Mouse (Mus musculus): ENCODE results near the gene Tgfbr2.
A peak's percentile ranks its signal among the peaks of the same experiment; 100 is the strongest.

The Tgfbr2 gene

GRCm38 (mm10) chr9:116160067-116160466 is 15.1 kb downstream of the Tgfbr2 start:
- no peak for DNase-seq (ENCODE audit: low read depth, low spot score)

- DNase-seq (ENCODE audit: low read depth, low spot score) = no peak
Observed at GRCm38 (mm10) chr9:116156501-116156900, 18.7 kb downstream of the Tgfbr2 start.

DNA sequence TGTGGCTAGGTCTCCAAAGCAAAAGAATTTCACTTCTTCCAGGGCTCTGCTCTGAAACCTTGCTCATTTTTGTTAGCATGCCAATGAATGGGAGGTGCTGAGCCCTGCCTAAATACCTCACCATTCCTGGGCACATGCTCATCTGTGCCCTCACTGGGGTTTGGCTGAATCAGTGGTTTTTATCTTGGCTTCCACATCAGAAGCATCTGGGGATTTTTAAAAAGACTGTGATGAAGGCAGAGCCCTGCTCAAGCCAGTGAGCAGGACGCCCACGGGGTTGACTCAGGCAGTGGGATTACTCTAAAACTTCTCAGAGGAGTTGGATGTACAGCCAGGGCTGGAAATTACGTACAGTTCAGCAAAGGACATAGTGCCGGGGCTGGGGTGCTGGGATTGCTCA is 22.3 kb downstream of the Tgfbr2 start:
- no peak for DNase-seq (ENCODE audit: low read depth, low spot score)

DNA sequence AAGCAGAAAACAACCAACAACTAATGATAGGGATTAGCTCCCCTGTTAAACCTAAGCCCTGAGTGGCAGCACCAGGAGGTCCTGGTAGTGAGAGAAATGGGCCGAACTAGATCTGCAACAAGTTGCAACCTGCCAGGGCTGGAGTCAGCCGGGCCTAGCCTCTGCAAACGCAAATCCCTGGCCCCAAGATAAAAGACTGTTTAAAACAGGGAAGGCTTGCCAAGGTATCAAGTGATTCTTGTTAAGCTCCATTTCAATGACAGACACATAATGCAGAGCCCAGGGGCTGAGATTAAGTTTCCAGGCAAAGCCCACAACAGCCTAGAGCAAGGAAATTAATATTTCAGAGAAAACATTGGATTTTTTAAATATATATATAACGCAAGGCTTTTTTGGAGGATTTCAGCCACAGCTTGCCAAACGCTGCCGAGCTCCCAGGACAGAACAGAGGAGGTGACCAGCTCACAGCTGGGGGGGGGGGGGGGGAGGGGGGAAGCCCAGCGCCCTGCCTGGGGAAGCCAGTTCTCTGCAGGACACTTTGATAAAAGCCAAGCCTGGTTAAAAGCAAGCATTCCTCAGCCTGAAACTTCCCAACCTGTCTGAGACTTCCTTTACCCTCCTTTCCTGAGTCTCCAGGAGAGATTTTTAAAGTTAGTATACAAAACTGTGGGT is 24.3 kb downstream of the Tgfbr2 start:
- DNase-seq (ENCODE audit: low read depth, low spot score) = no peak

- no peak for DNase-seq (ENCODE audit: low read depth, low spot score)
Observed at GRCm38 (mm10) chr9:116148809-116149208, 26.4 kb downstream of the Tgfbr2 start.

DNA sequence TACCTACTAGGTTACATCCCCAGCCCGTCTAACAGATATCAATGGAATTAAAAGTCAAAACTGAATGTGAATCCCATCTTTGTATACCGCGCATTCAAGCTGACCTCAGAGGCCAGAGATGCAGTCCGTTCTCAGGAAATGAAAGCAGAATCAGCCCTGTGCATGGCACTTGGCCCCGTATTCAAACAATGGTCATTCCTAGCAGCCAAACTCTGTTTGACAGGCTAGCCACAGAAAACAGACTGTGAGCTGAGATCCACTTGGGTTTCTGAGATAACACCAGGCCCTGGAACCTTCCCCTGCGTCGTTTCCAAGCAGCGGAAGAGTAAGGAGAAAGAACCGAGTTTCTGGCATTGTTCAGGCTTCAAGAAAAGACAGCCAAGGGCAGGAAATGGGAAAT is 28.9 kb downstream of the Tgfbr2 start:
- DNase-seq (ENCODE audit: low read depth, low spot score) = no peak

DNA sequence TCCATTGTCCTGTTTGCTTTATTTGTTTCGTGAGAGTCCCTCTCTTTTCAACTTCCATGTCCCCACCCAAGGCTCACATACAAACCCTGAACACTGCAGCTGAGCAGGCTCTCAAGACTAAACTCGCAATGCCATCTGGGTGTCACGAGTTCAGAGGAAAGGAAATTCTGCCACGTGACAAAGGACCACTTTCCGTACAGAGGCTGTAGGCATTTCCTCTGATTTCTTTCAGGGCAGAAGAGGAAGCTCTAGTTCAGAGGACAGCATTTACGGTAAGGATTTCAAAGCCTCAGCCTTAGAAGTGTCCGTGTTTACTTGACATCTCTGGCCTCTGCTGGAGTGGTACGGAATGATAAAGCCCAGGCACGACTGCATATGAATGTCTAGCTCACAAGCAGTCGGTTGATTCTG is 29.9 kb downstream of the Tgfbr2 start:
- DNase-seq (ENCODE audit: low read depth, low spot score) = peak; percentile 58

DNA sequence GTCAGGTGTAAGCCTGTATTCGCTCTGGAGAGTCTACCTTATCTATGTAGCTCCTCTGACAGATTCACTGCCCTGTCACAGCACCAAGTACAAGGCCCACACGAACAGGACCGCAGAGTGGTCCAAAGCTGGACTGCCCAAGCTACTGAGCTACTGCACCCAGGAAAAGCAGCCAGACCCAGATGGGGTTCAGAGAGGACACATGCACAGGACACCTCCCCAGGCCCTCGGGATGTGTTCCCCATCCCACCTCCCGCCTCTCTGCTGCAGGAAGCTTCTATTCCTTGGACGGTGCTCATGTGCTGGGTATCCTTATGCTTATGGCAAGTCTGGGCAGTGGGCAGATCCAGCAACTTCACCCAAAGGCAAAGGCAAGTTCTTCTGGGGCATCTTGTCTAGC is 34.7 kb downstream of the Tgfbr2 start:
- DNase-seq (ENCODE audit: low read depth, low spot score) = no peak

GRCm38 (mm10) chr9:116139549-116139948 is 35.6 kb downstream of the Tgfbr2 start:
- no peak for DNase-seq (ENCODE audit: low read depth, low spot score)

DNA sequence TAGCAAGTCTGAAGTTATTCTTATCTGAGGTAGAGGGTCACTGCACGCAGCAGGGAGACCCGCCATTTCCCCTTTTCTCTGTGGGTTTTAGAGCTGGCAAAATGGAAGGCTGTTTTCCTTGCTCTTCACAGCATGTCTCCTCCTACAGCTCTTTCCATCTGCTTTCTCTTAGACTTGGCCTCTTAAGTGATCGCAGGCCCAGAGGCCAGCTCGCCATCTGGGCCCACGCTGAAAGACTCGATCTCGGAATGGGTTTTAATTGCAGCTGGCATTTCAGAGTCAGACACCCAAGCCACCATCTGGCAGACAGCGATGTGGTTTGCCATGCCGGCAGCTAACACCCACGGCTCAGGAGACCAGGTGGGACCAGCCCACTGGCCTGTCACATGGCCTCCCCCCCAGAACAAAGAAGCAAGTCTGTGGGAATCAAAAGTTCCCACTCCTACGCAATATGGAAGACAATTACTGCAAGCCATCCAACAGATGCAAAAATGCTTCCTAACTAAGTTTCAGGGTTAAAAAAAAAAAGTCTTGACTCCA is 36.5 kb downstream of the Tgfbr2 start:
- peak; percentile 55 for DNase-seq (ENCODE audit: low read depth, low spot score)

- no peak for DNase-seq (ENCODE audit: low read depth, low spot score)
Observed at GRCm38 (mm10) chr9:116137645-116138044, 37.5 kb downstream of the Tgfbr2 start.

DNA sequence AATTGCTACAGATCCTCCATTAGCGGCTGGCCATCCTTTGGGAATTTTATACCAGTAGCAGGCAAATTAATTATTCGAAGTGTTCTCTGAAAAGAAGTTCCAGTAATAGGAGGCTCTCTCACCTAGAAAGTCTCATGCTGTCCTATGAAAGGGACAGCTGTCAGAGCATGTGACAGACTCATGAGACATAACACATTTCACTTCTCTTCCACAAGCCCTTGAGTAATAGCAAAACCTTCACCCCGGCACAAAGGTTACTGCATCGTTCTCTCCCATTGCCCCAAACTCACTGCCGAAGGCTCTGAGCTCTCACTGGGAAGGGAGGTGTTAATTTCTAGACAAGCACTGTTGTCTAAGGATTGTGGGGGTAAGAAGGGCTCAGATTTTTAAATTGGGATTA is 38.3 kb downstream of the Tgfbr2 start:
- peak; percentile 55 for DNase-seq (ENCODE audit: low read depth, low spot score)

GRCm38 (mm10) chr9:116136146-116136545 is 39.0 kb downstream of the Tgfbr2 start:
- DNase-seq (ENCODE audit: low read depth, low spot score) = no peak

GRCm38 (mm10) chr9:116134488-116134887 is 40.7 kb downstream of the Tgfbr2 start:
- no peak for DNase-seq (ENCODE audit: low read depth, low spot score)

GRCm38 (mm10) chr9:116133312-116133980 is 41.7 kb downstream of the Tgfbr2 start:
- DNase-seq (ENCODE audit: low read depth, low spot score) = no peak

DNA sequence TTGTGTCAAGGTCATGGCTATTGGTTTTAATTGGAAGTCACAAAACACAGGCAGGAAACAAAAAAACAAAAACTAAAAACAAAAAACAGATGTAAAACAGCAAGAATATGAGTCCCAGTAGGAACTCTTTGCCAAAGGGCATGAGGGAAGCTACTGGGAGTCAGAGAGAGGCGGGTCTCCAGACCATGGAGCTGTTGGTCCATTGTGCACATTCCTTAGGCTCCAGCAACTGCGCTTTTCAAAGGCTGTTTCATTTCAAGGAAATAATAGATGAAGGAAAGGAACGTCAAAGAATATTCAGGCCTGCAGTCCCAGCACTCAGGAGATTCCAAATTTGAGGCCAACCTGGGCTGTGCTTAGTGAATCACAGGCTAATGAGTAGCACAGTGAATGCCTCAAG is 46.3 kb downstream of the Tgfbr2 start:
- DNase-seq (ENCODE audit: low read depth, low spot score) = no peak

- DNase-seq (ENCODE audit: low read depth, low spot score) = no peak
Observed at GRCm38 (mm10) chr9:116128311-116128710, 46.8 kb downstream of the Tgfbr2 start.

DNA sequence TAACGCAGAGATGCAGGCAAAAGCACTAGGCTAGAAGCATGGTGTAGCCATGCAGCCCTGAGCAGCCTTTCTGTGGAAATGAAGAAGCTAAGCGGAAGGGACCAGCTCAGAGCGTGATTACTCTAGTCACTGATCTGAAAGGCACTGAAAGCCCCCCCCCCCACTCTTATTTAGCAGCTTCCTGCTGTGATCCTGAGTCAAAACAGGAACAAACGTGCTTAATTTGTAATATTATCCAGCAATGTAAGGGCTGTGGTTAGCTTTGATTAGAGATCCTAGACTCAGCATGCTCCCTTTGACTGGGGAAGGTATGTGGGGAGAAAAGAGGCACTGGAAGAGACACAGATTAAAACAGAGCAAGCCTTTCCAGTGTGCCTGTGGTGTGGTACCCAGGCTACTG is 48.7 kb downstream of the Tgfbr2 start:
- no peak for DNase-seq (ENCODE audit: low read depth, low spot score)

- DNase-seq (ENCODE audit: low read depth, low spot score) = no peak
Observed at GRCm38 (mm10) chr9:116122969-116123589, 52.1 kb downstream of the Tgfbr2 start.

GRCm38 (mm10) chr9:116122544-116122943 is 52.6 kb downstream of the Tgfbr2 start:
- DNase-seq (ENCODE audit: low read depth, low spot score) = no peak

- peak; percentile 78 for DNase-seq (ENCODE audit: low read depth, low spot score)
Observed at GRCm38 (mm10) chr9:116121472-116121871, 53.7 kb downstream of the Tgfbr2 start.

DNA sequence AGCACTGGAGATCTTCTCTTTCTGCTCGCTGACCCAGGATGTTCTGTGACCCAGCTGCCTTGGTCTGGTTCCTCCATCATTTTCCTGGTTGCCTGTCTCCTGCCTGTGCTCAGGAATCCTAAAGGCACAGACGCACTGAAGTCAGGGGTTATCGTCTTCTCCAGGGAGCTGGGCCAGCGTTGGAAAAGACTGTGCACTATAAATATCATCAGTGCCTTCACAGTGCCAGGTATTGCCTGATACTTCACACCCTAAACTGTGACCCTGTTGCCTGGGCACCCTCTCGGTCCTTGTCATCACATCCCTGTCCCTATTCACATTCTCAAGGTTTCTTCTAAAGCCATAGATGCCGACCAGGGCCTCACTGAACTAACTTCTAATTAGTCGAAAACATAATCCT is 55.2 kb downstream of the Tgfbr2 start:
- DNase-seq (ENCODE audit: low read depth, low spot score) = peak; percentile 72
